Mouse (Mus musculus): ENCODE measurements around the gene Bves. TPM values are rescaled to one million over a fixed set of nuclear protein-coding genes. Genes with fewer than 3 reads are reported as not detected.

Gene Bves
- polyA plus RNA-seq, 1 experiment from 2014 or later: 1.7 TPM

Other genes starting within 250 kb of the Bves start
- gene Popdc3, start 157.7 kb upstream of the Bves start, polyA plus RNA-seq (2015; fragmentation: Nextera tagmentation; extraction: Ambion mirVana): 1.0 and 1.8 TPM in 2 replicates
- 0.48 and 0.97 TPM in 2 replicates for gene Lin28b, start 150.6 kb downstream of the Bves start, polyA plus RNA-seq (2015; fragmentation: Nextera tagmentation; extraction: Ambion mirVana)
- gene Hace1, start 242.1 kb downstream of the Bves start, polyA plus RNA-seq (2015; fragmentation: Nextera tagmentation; extraction: Ambion mirVana): 17.8 and 19.8 TPM in 2 replicates